Mouse (Mus musculus) olfactory bulb, adult 2 months (tissue): ENCODE measurements around the gene Gucy2g. TPM values are rescaled to one million over a fixed set of nuclear protein-coding genes. Genes with fewer than 3 reads are reported as not detected.

Source experiments
- H3K27ac ChIP-seq: fragments of 200-500 bp; 2 replicates; pipeline ENCODE4 v1.5.1; 2012; ENCODE audit warnings: low read depth, low read length; ENCODE audit not compliant: insufficient read depth
- H3K4me1 ChIP-seq: fragments of 200-500 bp; 2 replicates; pipeline ENCODE4 v1.6.1; 2012; ENCODE audit warnings: low read length; ENCODE audit not compliant: control insufficient read depth, insufficient read depth
- H3K4me3 ChIP-seq: fragments of 200-500 bp; 2 replicates; pipeline ENCODE4 v1.5.1; 2012; ENCODE audit warnings: mild to moderate bottlenecking, low read depth, low read length, moderate library complexity; ENCODE audit not compliant: insufficient read depth
- CTCF ChIP-seq: fragments of 200-500 bp; IDR thresholded peaks from 2 replicates; pipeline ENCODE4 v1.5.1; 2012; ENCODE audit warnings: low read depth, mild to moderate bottlenecking, low read length, moderate library complexity; ENCODE audit not compliant: insufficient read depth
- POLR2A ChIP-seq: fragments of 200-500 bp; IDR thresholded peaks from 2 replicates; pipeline ENCODE4 v1.6.1; 2012; ENCODE audit warnings: mild to moderate bottlenecking, low read depth, low read length, moderate library complexity; ENCODE audit not compliant: insufficient read depth
- WGBS: fragments of 180-500 bp; shearing (Covaris S2); methylation state at CpG from one replicate; pipeline ENCODE4 v1.1.7; 2018; 5-methylcytosine and 5-hydroxymethylcytosine counted together
- polyA plus RNA-seq: library from polyadenylated mRNA; stranded (reverse); fragments of >200 nt; gene quantifications from 2 replicates; pipeline ENCODE4 v1.2.4, GENCODE M21; 2012; ENCODE audit warnings: low replicate concordance; ENCODE audit not compliant: missing spikeins, insufficient read depth, insufficient read length

Gene Gucy2g
- polyA plus RNA-seq, 1 experiment, result not detected

- TF ChIP-seq CTCF (no peak), POLR2A (no peak)
- 38% methylated on average over 8 of the region's 8 CpGs for WGBS
- Histone ChIP-seq H3K4me3 (no peak overlapping the region), H3K4me1 (no peaks in the 10 kb centered on the region), H3K27ac (no peak overlapping the region)
Measured at GRCm38 (mm10) chr19:55206482-55207138, 34.4 kb downstream of the Gucy2g start.

GRCm38 (mm10) chr19:55198303-55198702 lies 42.7 kb downstream of the Gucy2g start:
- no peak overlapping the region for H3K4me3 ChIP-seq
- peaks cover 2% of the 10 kb centered on the region; the same call in 1 of the 2 replicates for H3K4me1 ChIP-seq
- no peak for TF ChIP-seq CTCF
- no peak for TF ChIP-seq POLR2A
- H3K27ac ChIP-seq, result no peak overlapping the region
- WGBS, result 34% methylated on average over 5 of the region's 5 CpGs

GRCm38 (mm10) chr19:55195574-55195973 lies 45.5 kb downstream of the Gucy2g start:
- TF ChIP-seq CTCF, result no peak
- TF ChIP-seq POLR2A, result no peak
- Histone ChIP-seq H3K4me1 (peaks cover 2% of the 10 kb centered on the region; the same call in 1 of the 2 replicates), H3K4me3 (no peak overlapping the region), H3K27ac (no peak overlapping the region)
- 87% methylated on average over 3 of the region's 3 CpGs for WGBS

- Histone ChIP-seq H3K27ac (no peak overlapping the region), H3K4me1 (peaks cover 2% of the 10 kb centered on the region; the same call in 1 of the 2 replicates), H3K4me3 (no peak overlapping the region)
- TF ChIP-seq POLR2A (no peak), CTCF (no peak)
- WGBS, result 78% methylated on average over 7 of the region's 7 CpGs
Measured at GRCm38 (mm10) chr19:55194520-55195170, 46.4 kb downstream of the Gucy2g start.

GRCm38 (mm10) chr19:55193717-55194394 lies 47.2 kb downstream of the Gucy2g start:
- 83% methylated on average over 11 of the region's 11 CpGs for WGBS
- Histone ChIP-seq H3K4me3 (no peak overlapping the region), H3K4me1 (peaks cover 2% of the 10 kb centered on the region; the same call in 1 of the 2 replicates), H3K27ac (no peak overlapping the region)
- no peak for TF ChIP-seq CTCF
- no peak for TF ChIP-seq POLR2A

GRCm38 (mm10) chr19:55192254-55192945 lies 48.6 kb downstream of the Gucy2g start:
- TF ChIP-seq CTCF (no peak), POLR2A (no peak)
- WGBS, result 88% methylated on average over 21 of the region's 21 CpGs
- Histone ChIP-seq H3K27ac (no peak overlapping the region), H3K4me3 (no peak overlapping the region), H3K4me1 (no peaks in the 10 kb centered on the region)

- H3K27ac ChIP-seq, result no peak overlapping the region
- H3K4me3 ChIP-seq, result no peak overlapping the region
- TF ChIP-seq CTCF, result no peak
- no peak for TF ChIP-seq POLR2A
- no peaks in the 10 kb centered on the region for H3K4me1 ChIP-seq
- 59% methylated on average over 2 of the region's 2 CpGs for WGBS
Measured at GRCm38 (mm10) chr19:55191596-55191995, 49.4 kb downstream of the Gucy2g start.

- no peak overlapping the region for H3K27ac ChIP-seq
- no peak overlapping the region for H3K4me3 ChIP-seq
- H3K4me1 ChIP-seq, result no peaks in the 10 kb centered on the region
- TF ChIP-seq POLR2A (no peak), CTCF (no peak)
- 87% methylated on average over 5 of the region's 5 CpGs for WGBS
Measured at GRCm38 (mm10) chr19:55190065-55190464, 51.0 kb downstream of the Gucy2g start.
